Mouse (Mus musculus): ENCODE data around the gene Dnaja3.
A peak's percentile ranks its signal among the peaks of the same experiment; 100 is the strongest.

GRCm38 (mm10) chr16:4597296-4597695 is 42.5 kb upstream of the Dnaja3 start:
- TF ChIP-seq POLR2A (IDR thresholded peaks at IDR 0.05; ENCODE audit: insufficient read length, low read depth) (no peak), TCF12 (IDR thresholded peaks at IDR 0.05; ENCODE audit: insufficient read depth, poor library complexity, severe bottlenecking) (peak; percentile 48), E2F4 (IDR thresholded peaks at IDR 0.05; ENCODE audit: insufficient read depth) (no peak), MYOD1 (IDR thresholded peaks at IDR 0.05; ENCODE audit: control insufficient read depth in 1 of 3, insufficient read length in 2 of 3, low read depth in 2 of 3) (peak in 2 of 3 experiments; percentile 72 to 83), REST (IDR thresholded peaks at IDR 0.05; ENCODE audit: insufficient read depth, insufficient read length) (no peak), MYOG (IDR thresholded peaks at IDR 0.05; ENCODE audit: control insufficient read depth in 1 of 3, insufficient read depth in 1 of 3, insufficient read length in 2 of 3, low read depth in 2 of 3) (peak; percentile 11 to 70 (median 53)), MAX (IDR thresholded peaks at IDR 0.05; ENCODE audit: low read depth) (no peak), CEBPB (IDR thresholded peaks at IDR 0.05; ENCODE audit: insufficient read depth, poor library complexity, severe bottlenecking) (no peak), USF1 (IDR thresholded peaks at IDR 0.05; ENCODE audit: low read depth) (no peak), SRF (IDR thresholded peaks at IDR 0.05; ENCODE audit: control insufficient read depth, insufficient read length, low read depth) (no peak), POLR2AphosphoS2 (IDR thresholded peaks at IDR 0.05; ENCODE audit: insufficient read length, low read depth) (no peak), TCF3 (IDR thresholded peaks at IDR 0.05; ENCODE audit: insufficient read length, low read depth) (no peak)
